Mouse (Mus musculus) telencephalon, adult 2 months (tissue): ENCODE measurements at regions not wholly inside any gene's neighbourhood (a gene's known extent, or its start where the extent isn't known, plus 50 kb on each side); places are given as distances from the start of the nearest gene placed in this dataset.
"Not testable (repeated sequence)": the region's sequence is repeated elsewhere in the genome, so short reads cannot be mapped to it uniquely, and the experiment has no call there.

Experiments
- DNase-seq: peaks from one replicate; pipeline ENCODE4 v3.0.0-alpha.2; 2011; ENCODE audit warnings: low read depth, low spot score

GRCm38 (mm10) chr4:105844675-105845466 is 55.2 kb downstream of the Gm12728 start:
- no peak for DNase-seq

- not testable (repeated sequence) for DNase-seq
These were observed 56.6 kb downstream of the Gm12728 start for GRCm38 (mm10) chr4:105845998-105846989.

- DNase-seq: no peak
These were observed 63.4 kb downstream of the Gm12728 start for GRCm38 (mm10) chr4:105853086-105853485.

GRCm38 (mm10) chr4:105859052-105859864 is 69.6 kb downstream of the Gm12728 start:
- no peak for DNase-seq

- DNase-seq: no peak
These were observed 71.4 kb downstream of the Gm12728 start for GRCm38 (mm10) chr4:105860930-105861653.

GRCm38 (mm10) chr4:105861654-105862037 is 72.0 kb downstream of the Gm12728 start:
- no peak for DNase-seq

GRCm38 (mm10) chr4:105870512-105870911 is 80.8 kb downstream of the Gm12728 start:
- DNase-seq: no peak

GRCm38 (mm10) chr4:105877246-105877645 is 87.6 kb downstream of the Gm12728 start:
- no peak for DNase-seq

GRCm38 (mm10) chr4:105879891-105880290 is 90.2 kb downstream of the Gm12728 start:
- no peak for DNase-seq

- no peak for DNase-seq
These were observed 95.1 kb downstream of the Gm12728 start for GRCm38 (mm10) chr4:105884791-105885190.

- DNase-seq: no peak
These were observed 101.8 kb downstream of the Gm12728 start for GRCm38 (mm10) chr4:105891438-105891837.

- DNase-seq: no peak
These were observed 102.4 kb downstream of the Gm12728 start for GRCm38 (mm10) chr4:105892065-105892464.

GRCm38 (mm10) chr4:105895116-105895515 is 105.4 kb downstream of the Gm12728 start:
- DNase-seq: no peak

GRCm38 (mm10) chr4:105898054-105898847 is 108.6 kb downstream of the Gm12728 start:
- DNase-seq: no peak

- no peak for DNase-seq
These were observed 115.2 kb downstream of the Gm12728 start for GRCm38 (mm10) chr4:105904896-105905295.

GRCm38 (mm10) chr4:105906411-105906810 is 116.7 kb downstream of the Gm12728 start:
- DNase-seq: no peak

GRCm38 (mm10) chr4:105907611-105908010 is 117.9 kb downstream of the Gm12728 start:
- no peak for DNase-seq

- DNase-seq: no peak
These were observed 118.6 kb downstream of the Gm12728 start for GRCm38 (mm10) chr4:105908281-105908680.

GRCm38 (mm10) chr4:105909272-105909671 is 119.6 kb downstream of the Gm12728 start:
- DNase-seq: no peak

- no peak for DNase-seq
These were observed 121.0 kb downstream of the Gm12728 start for GRCm38 (mm10) chr4:105910666-105911065.
